Comparison of ENCODE assay signal across 9 mouse cellular contexts in genomic region chr5:131794411-131795133, GRCm38 (mm10).
A peak's percentile ranks its signal among the peaks of the same experiment; 100 is the strongest.
DNase-seq lines count a peak whose midpoint lies in the region; ATAC-seq lines count a peak whose summit lies in the region.
"Had no signal": no experiment of that assay in that cellular context is flagged by ENCODE, and none has a peak within 500 bp of the region (broad histone marks: within the 10 kb centered on the region; RNA-seq: fewer than 3 reads in every experiment).

No protein-coding gene starts in this region.

- H3K27me3 ChIP-seq in heart, embryonic 13.5 days (replicated peaks) = peaks cover 9% of the 10 kb centered on the region; the same call in 1 of the 2 replicates
- H3K27me3 ChIP-seq in forebrain, embryonic 12.5 days = peaks cover 13% of the 10 kb centered on the region; the same call in 1 of the 2 replicates
- no peaks in the 10 kb centered on the region; the same call in 1 of the 2 replicates for H3K27me3 ChIP-seq in neural tube, embryonic 12.5 days (replicated peaks)

- 38% methylated on average over 18 of the region's 18 CpGs for WGBS in heart, embryonic 13.5 days
- WGBS in forebrain, embryonic 12.5 days = 23% methylated on average over 18 of the region's 18 CpGs
- WGBS in neural tube, embryonic 12.5 days = 30% methylated on average over 18 of the region's 18 CpGs

- H3K36me3 ChIP-seq in heart, embryonic 13.5 days = no peaks in the 10 kb centered on the region
- H3K36me3 ChIP-seq in forebrain, embryonic 12.5 days (replicated peaks) = no peaks in the 10 kb centered on the region
- no peaks in the 10 kb centered on the region for H3K36me3 ChIP-seq in neural tube, embryonic 12.5 days
- H3K36me3 ChIP-seq: embryonic facial prominence, embryonic 12.5 days had no signal

- H3K4me1 ChIP-seq in heart, embryonic 13.5 days = no peaks in the 10 kb centered on the region; the same call in 1 of the 2 replicates
- peaks cover 45% of the 10 kb centered on the region for H3K4me1 ChIP-seq in forebrain, embryonic 12.5 days
- H3K4me1 ChIP-seq in neural tube, embryonic 12.5 days = peaks cover 27% of the 10 kb centered on the region

- H3K4me2 ChIP-seq in heart, embryonic 13.5 days = peak overlapping the region; percentile 40
- H3K4me2 ChIP-seq in forebrain, embryonic 12.5 days = peak overlapping the region; percentile 37
- H3K4me2 ChIP-seq in neural tube, embryonic 12.5 days (replicated peaks) = peak overlapping the region; percentile 24; the same call in 1 of the 2 replicates
- H3K4me2 ChIP-seq: embryonic facial prominence, embryonic 12.5 days had no signal

- no peak for DNase-seq in heart, adult 18-20 months
- DNase-seq in layer of hippocampus, adult 9-11 months = peak; percentile 88
- no peak for DNase-seq in gastrocnemius, adult 8-10 months (ENCODE audit: low spot score in 2 of 2)
- no peak for DNase-seq in kidney, adult 11 months
- DNase-seq in lung, postnatal 36 days = no peak

- no peak for ATAC-seq in heart, embryonic 13.5 days (ENCODE audit: extremely low read depth, insufficient number of reproducible peaks, low FRiP score, low TSS enrichment)
- ATAC-seq in forebrain, embryonic 12.5 days (ENCODE audit: low FRiP score) = peak; percentile 84
- peak; percentile 53 for ATAC-seq in neural tube, embryonic 12.5 days (ENCODE audit: low FRiP score, low read depth)

- no peak overlapping the region for H3K27ac ChIP-seq in heart, embryonic 13.5 days (replicated peaks)
- peak overlapping the region; percentile 81 for H3K27ac ChIP-seq in forebrain, embryonic 12.5 days
- H3K27ac ChIP-seq in neural tube, embryonic 12.5 days = peak overlapping the region; percentile 32; the same call in 1 of the 2 replicates
- H3K27ac ChIP-seq: embryonic facial prominence, embryonic 12.5 days had no signal

- H3K9ac ChIP-seq in heart, embryonic 13.5 days = no peak overlapping the region
- H3K9ac ChIP-seq in forebrain, embryonic 12.5 days = no peak overlapping the region
- H3K9ac ChIP-seq in neural tube, embryonic 12.5 days = no peak overlapping the region
- H3K9ac ChIP-seq: embryonic facial prominence, embryonic 12.5 days had no signal

- no peak overlapping the region for H3K4me3 ChIP-seq in heart, embryonic 13.5 days
- no peak overlapping the region for H3K4me3 ChIP-seq in forebrain, embryonic 12.5 days (replicated peaks)
- H3K4me3 ChIP-seq in neural tube, embryonic 12.5 days = no peak overlapping the region
- H3K4me3 ChIP-seq: embryonic facial prominence, embryonic 12.5 days had no signal

- no peaks in the 10 kb centered on the region for H3K9me3 ChIP-seq in heart, embryonic 13.5 days
- no peaks in the 10 kb centered on the region for H3K9me3 ChIP-seq in forebrain, embryonic 12.5 days
- no peaks in the 10 kb centered on the region for H3K9me3 ChIP-seq in neural tube, embryonic 12.5 days
- H3K9me3 ChIP-seq: embryonic facial prominence, embryonic 12.5 days had no signal
